Mouse (Mus musculus) lung, postnatal 36 days (tissue): ENCODE results near the gene Krt34.
A peak's percentile ranks its signal among the peaks of the same experiment; 100 is the strongest.

Source experiments
- DNase-seq: peaks from one replicate; pipeline ENCODE4 v3.0.0; 2022; ENCODE audit warnings: mixed read lengths

Gene Krt34

DNA sequence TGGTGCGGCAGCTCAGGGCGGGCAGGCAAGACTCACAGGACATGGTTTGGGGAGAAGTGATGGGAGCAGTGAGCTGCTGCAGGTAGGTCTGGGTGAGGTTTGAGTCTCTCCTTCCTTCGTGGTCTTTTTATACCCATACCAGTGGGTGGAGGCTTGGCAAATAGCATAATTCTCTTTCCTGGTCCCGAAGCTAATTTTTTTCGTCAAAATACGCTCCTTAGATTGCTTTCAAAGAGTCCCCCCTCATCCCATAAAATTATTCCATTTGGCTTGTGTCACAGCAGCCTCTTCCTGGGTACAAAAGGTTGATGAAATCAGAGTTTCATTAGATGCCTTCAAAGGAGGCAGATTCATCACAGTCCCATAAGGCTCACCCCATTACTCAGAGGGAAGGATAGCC lies at the start of gene Krt34:
Gene Krt34, minus strand, starts transcription at position 101 of the 400 bp plus-strand sequence.
- no peak for DNase-seq

DNA sequence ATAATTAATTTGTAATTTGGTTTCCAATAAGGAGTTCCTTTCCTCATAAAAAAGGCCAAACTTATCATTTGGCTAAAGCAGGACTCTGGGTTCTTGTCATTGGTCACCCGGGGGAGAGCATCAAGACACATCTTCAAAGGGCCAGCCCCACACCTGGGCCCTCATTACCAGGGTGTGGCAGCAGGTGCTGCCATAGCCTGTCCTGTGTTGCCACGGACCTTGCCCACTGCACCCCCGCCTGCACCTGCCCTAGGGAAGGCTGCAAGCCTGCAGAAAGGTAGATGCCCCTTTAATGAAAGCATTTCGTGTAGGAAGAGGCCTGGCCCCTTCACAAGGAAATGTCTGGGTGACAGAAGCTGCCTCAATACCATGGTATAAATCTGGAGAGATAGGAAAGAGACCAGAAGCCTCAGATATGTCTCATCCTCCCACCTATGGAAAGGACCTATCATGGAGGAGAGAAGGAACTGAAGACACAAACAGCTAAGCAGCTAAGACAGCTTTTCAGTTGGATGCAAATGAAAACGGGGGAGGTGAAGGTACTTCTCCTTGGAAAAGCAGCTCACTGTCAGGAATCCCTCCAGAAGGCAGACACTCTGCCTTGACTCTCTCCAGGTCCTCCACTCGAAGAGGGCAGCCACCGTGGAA lies 47.1 kb upstream of the Krt34 start:
- DNase-seq, result no peak

DNA sequence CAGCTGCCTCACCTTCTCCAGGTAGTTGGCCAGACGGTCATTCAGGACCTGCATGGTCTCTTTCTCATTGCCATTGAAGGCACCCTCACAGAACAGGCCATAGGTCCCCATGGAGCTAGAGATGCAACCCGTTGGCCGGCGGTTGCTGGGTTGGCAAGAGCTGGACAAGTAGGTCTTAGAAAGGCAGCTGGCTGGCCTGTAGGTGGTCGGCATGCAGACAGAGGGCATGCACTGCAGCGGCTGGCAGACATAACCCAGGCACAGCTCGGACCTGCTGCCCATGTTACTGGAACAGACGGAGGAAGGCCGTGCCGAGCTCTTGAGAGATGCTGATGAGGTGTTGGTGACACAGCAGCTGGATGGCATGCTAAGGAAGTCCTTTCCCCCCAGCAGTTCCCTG lies 46.5 kb upstream of the Krt34 start, which contains the start of gene Krt32:
Gene Krt32, minus strand, starts transcription at position 366 of the 400 bp plus-strand sequence.
- no peak for DNase-seq

DNA sequence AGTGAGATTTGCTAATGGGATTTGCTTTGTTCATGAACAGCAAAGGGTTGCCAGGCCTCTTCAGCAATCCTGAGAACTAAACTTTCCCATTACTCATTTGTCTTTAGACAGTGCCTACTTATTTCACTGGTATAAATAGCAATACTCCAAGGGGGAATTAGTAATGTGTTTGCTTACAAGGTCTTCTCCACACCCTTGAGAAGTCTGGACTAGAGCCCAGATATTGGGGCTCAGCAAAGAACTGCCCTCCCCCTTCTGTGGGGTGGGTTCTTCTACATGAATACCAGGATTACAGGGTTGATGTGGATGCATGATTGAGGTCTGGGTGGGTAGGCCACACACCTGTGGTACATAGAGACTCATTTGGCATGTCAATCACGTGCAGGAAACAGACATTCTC lies 32.5 kb upstream of the Krt34 start:
- peak; percentile 35 for DNase-seq

DNA sequence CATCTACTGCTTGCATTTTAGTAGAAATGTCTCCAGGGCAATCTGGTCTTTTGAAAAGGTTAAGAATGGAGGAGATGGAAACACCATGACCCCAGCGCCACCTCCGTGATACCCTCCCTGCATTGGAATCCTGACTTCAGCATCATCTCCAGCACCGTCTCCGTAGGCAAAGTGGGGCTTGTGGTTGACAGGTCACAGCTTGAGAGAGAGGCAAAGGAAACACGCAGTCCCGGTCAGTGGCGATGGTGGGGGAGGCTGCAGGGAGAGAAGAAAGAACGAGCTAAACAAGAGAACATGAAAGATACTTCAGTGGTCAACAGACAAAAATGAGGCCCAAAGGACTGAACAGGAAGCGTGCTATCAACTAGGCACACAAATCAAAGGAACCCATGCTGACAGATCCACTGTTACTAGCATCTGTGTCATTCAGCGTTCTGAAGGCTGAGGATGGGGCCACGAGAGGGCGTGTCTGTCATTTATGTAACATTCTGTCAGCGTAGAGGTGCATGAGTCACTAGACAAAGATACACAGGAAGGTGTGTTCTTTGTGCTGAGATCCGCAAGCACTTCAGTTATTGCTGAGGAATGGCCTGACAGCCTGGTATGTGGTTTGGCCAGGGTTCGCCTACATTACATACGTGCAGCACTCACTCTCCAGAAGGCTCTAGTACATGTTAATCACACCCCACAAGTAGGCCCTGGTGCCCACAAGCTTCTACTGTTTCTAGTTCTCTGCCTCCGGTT lies 26.1 kb upstream of the Krt34 start:
- peak; percentile 80 for DNase-seq

DNA sequence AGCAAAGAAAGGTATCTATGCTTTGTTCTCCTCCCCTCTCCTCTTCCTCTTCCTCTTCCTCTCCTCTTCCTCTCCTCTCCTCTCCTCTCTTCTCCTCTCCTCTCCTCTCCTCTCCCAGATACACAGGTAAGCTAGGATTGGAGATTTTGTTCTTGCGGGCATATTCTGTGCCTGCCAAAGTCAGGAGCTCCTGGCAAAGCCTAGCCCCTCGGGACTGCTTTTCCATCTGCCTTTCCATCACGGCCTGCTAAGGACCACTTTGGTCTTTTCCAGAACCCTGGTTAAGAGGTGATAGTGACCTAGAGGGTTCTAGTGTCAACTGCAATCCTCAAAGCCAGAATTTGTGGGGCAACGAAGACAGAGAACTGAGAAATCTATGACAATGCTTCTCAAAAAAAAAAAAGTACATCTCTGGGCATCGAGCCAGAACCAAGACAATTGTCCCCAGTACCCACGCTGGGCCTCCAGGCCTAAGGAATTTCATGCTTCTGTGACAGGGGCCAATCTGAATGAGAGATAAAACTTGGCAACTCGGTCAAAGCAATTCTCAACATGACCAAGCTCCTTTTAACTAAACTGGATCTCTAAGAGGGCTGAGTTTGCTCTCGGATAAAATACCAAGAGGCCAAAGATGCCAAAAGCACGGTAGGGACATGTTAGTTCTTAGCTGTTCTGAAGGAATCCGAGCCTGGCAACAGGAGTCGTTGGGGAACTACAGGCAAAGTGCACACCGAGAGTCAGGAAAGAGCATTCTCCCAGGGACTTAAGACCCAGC lies 25.1 kb upstream of the Krt34 start:
- no peak for DNase-seq

DNA sequence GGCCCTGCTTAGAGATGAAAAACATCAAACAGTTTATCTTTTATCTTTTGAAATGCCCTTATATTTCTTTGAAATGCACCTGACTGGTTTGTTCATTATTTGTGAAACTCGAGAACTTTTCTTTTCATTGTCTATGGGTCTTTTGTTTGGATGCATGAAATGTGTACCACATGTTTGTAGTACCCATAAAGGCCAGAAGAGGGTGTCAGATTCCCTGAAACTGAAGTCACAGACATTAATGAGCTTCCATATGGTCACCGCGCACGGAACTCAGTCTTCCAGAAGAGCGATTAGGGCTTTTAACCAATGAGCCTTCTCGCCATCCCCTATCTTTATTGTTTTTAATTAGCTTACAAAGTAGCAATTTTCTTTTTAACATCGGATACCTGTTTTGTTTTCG lies 17.5 kb upstream of the Krt34 start:
- DNase-seq, result no peak

DNA sequence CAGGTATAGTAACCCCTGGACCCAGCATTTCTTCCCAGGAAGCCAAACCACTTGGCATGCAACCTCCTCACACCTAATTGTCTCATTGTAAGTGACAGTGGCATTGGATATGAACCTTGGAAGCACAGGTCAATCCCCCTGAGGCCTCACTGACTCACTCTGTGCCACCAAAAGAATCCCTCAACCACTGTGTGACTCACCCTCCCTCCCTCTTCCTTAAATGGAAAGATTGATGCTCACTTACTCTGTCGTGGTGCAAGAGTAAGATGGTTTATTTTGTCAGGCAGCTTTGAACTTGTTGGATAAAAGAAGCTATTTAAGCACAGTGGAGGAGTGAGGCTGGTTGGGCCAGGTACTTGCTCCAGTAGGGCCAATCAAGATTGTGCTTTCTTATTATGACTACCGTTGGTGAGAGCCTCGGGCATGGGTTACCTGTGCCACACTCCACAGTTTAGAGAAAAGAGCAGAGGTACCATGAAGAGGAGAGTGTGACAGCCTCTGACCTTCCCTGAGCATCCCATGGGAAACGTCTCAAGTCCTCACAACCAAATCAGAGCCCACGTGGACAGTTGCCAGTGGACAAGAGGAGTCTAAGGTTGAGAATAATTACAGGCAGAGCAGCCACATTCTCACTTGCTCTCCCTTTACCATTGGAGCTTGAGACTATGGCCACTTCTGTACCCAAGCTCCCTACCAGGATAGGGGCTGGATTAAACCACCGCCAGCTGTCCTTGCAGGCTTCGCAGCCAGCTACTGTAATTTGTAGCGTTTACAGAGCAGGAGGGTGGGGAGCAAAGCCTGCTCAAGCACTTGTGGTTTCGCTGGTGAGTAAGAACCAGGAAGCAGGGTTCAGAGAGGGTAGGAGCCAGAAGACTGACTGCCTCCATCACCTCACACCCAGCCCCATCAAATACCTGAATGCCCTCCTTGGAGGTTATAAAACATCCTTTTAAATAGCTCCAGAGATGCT lies 14.6 kb upstream of the Krt34 start:
- peak; percentile 24 for DNase-seq

DNA sequence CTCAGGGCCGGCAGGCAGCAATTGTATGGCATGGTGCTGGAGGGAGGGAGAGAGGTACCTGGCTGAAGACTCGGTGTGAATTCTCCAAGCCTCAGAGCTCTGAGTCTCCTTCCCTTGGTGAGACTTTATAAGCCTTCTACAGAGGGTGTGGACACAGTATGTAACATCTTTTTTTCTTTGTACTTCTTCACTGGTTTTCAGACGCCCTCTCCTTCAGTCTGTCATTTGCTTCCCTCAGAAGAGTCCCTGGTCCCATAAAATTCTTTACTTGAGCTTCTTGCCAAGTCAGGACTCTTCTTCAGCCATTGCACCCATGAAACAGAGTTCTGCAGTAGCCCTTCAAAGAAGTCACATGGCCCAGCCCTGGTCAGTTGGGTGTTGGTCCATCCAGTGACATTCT lies 9.1 kb upstream of the Krt34 start, which contains the start of gene Krt31:
Gene Krt31, minus strand, starts transcription at position 101 of the 400 bp plus-strand sequence.
- no peak for DNase-seq

DNA sequence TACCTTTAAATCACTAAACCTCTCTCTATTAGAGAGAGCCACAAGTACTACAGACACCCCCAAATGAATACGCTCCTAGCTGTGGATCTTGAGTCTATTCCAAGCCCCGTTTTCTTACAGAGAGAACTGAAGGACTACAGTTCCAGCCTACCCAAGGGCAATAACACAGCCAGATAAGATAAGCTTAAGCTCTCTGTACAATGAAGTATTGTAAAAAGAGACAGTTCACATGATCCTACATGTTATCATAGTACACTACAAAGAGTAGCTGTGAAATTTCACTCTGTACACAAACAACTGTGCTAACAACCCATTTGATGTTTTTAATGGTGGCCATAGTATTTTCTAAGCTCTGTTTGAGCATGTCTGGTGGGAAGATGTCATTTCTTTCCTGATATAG lies 5.8 kb upstream of the Krt34 start:
- no peak for DNase-seq

DNA sequence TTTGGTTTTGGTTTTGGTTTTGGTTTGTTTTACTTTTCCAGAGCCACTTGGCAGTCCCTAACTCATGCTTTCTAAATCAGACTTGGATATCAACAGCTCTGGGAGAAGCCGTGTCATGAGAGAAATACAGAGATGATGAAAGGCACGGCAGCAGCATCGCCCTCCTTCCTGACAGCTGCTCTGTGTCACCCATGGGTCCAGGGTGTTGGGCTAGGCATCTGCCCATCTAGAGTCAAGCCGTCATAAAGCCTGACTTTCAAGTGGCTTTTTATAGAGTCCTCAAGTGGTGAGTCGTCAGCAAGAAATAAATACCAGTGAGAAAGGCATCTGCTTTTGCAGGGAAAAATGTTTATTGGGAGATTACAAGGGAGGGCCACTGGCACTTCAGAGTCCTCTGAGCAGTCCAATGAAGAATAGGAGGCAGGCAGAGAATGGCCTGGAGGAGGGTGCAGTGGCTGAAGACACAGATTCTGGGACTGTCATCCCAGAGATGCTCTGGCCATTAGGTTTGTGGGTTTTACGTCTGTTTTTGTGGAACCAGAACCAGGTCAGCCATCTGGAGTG lies 5.0 kb upstream of the Krt34 start:
- peak; percentile 22 for DNase-seq

DNA sequence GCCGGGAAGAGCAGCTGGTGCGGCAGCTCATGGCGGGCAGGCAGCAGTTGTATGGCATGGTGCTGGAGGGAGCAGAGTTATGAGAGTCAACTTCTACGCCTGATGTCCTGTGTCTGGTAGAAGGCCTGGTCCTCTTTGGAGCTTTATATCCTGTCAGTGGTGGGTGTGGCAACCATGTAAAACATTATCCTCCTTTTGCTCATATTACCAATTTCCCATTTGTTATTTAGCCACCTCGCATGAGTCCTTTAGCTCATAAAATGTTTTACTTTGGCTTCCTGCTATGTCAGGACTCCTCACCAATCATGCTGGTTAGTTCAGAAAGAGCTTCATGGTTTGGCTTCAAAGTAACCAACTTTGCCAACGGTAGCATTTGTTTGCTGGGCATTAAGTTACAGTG lies 11.6 kb downstream of the Krt34 start, which contains the start of gene Krt33b:
Gene Krt33b, minus strand, starts transcription at position 101 of the 400 bp plus-strand sequence.
- no peak for DNase-seq

DNA sequence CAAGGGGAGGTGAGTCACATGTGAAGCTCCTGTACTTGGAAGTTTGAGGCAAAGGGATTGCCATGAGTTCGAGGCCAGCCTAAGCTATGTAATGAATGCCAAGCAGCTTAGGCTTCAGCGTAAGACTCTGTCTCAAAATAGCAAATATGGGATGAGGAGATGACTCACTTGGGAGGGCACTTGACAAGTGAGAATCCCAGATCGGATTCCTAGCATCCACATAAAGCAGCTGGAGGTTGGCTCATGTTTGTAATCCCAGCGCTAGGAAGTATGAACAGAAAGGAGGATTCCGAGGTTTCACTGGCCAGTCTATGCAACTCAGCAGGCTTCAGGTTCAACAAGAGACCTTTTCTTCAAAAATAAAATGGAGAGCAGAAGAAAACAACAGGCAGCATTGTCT lies 19.9 kb downstream of the Krt34 start:
- DNase-seq, result no peak

DNA sequence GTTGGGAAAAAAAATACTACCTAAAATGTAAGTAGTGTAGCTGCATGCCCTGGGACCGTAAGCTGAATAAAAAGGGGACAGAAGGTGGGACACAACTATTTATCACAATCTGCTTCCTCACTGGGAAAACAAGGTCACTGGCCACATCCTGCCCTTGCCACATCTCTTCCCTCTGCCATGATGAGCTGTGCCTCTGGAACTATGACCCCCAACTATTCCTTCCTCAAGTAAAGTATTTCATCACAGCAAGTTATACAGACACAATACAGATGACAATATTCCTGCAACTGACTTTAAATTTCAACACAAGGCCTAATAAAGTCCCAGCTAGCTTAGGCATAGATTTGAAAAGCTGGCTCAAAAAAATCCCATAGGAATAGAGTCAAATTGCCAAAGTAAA lies 21.9 kb downstream of the Krt34 start:
- DNase-seq, result no peak

DNA sequence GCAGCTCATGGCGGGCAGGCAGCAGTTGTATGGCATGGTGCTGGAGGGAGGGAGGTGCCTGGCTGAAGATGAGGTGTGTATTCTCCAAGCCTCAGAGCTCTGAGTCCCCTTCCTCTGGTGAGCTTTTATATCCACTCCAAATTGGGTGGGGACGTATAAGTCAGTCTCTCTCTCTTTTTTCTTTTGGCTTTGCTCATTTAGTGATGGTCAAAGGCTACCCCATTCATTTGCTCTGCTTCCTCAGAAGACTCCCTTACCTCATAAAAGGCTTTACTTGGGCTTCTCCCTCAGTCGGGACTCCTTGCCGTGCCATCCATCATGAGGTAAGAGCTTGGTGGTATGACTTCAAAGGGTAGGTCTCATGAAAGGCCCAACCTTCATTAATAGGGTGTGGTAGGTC lies 25.2 kb downstream of the Krt34 start, which contains the start of gene Krt33a:
Gene Krt33a, minus strand, starts transcription at position 101 of the 400 bp plus-strand sequence.
- no peak for DNase-seq

DNA sequence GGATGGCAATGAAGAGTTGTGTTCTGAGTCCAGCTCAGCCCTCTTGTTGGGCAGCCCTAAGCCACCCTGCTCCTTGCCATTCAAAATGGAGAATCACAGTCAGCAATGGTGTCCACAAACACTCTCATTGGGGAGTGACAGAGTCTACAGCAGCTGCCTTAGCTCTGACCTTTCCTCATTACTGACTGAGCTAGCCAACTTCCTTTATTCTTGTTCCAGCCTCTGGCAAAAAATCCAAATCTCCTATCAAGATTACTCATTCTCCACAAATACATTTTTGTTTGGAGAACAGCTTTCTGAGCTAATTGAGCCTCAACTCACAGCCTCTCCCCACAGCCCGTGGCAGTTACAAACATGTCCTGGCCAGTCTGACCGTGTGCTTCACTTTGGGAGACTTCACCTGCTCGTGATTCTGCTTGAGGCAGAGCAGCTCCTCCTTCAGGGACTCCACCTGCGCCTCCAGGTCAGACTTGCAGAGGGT lies 27.6 kb downstream of the Krt34 start:
- DNase-seq, result peak; percentile 56

DNA sequence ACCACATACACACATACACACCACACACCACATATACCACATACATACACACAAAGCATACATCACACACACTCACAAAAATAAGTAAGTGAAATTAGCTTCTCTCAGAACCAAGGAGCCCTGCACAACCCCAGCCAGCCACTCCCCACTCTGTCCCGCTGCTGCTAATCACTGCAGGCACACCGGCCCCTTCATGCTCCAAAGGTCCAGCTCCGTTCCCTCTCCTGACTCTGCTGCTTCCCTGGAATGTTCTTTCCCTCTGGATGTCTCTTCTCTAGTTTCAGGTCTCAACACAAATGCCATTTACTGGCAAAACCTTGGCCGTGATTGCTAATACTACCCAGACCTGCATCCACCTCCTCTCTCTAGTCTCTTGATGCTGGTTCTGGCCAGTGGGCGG lies 30.7 kb downstream of the Krt34 start:
- no peak for DNase-seq

DNA sequence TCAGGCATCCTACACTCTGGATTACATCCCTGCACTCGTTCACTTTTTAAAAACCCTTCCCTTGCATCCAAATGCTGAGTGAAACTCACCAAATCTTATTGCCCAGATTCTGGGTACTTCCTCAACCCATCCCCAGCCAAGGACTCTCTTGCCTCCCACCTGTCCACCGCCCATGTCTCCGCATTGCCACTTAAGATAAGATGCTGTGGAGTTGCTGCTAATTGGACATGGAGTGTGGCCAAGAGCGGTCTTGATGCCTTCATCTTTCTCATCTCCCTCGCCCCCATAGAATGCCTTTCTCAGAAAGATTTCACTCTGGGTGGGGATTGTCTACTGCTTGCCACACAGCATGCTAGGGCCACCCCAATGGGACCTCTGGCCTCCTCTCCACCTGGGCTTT lies 33.0 kb downstream of the Krt34 start:
- DNase-seq, result no peak

DNA sequence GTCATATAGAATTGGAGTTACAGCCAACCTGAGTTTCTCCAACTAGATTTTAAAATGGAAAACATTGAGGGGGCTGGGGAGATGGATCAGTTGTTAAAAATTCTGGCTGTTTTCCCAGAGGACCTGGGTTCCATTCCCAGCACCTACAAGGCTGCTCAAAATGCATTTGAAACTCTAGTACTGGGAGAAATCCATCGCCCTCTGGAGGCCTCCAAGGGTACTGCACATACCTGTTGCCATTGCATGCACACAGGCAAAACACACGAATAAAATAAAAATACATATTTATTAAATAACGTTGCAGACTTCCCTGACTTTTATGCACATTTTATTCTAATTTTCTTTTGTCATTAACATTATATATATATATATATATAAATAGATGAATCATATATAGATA lies 34.7 kb downstream of the Krt34 start:
- DNase-seq, result no peak

DNA sequence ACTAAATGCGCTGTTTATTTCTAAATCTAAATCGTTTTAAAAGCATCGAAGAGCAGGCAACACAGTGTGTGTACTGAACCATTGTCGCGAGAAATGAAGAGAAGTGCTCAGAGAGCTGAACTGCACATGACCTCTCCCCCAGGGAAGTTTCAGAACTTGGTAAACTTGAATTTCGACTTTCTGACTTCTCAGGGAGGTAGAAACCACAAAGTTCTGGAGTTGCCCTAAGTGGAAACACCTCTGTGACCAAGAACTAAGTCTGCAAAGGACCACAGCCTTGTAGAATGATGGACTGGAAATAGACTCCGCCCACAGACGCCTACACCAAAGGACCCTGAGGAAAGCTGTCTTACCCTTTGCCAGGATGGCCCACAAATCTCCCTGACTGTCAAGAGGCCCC lies 35.4 kb downstream of the Krt34 start:
- peak; percentile 30 for DNase-seq

DNA sequence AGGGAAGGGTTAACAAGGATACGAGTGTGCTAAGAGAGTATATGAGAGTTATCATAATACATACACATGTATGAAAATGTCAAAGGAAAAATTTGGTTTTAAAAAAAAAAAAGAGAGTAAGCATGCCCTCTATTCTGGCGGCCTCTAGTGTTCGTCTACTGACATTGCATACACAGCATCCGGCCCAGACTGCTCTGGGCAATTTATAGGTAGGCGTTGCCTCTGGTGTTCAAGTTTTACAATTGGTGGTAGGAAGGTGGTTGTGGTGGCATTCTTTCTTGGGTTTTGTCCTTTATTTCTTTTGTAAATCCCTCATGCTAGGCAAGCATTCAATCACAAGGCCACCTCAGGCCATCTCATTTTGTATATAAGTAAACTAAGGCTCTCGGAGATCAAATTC lies 36.5 kb downstream of the Krt34 start:
- peak; percentile 77 for DNase-seq

DNA sequence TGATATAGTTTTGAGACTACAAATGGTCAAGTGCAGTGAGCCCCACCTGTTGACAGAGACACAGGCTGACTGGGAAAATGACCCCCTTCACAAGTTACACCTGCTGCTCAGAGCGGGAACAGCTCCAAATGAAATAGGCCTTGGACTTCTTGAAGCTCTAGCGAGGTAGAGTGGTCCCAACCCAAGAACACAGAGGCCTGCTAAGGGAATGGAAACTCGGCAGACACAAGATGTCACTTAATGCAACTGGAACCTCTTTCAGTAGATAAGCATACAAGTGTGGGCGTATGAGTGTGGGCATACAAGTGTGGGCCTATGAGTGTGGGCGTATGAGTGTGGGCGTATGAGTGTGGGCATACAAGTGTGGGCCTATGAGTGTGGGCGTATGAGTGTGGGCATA lies 42.3 kb downstream of the Krt34 start:
- no peak for DNase-seq
